Mouse (Mus musculus) ES-E14 (cell line): ENCODE data around the gene Sparc.

Experiments
- CHD2 ChIP-seq: IDR thresholded peaks from 2 replicates; pipeline ENCODE4 v1.6.1; 2014; ENCODE audit warnings: mild to moderate bottlenecking, low read depth, low read length, inconsistent platforms
- HCFC1 ChIP-seq: IDR thresholded peaks from 2 replicates; pipeline ENCODE4 v1.6.1; 2012; ENCODE audit warnings: low read length, inconsistent platforms, borderline replicate concordance; ENCODE audit not compliant: insufficient read depth
- MAFK ChIP-seq: IDR thresholded peaks from 2 replicates; pipeline ENCODE4 v1.6.1; 2014; ENCODE audit warnings: mild to moderate bottlenecking, low read depth, low read length, inconsistent platforms; ENCODE audit not compliant: insufficient read depth
- ZC3H11A ChIP-seq: IDR thresholded peaks from 2 replicates; pipeline ENCODE4 v1.6.1; 2012; ENCODE audit warnings: low read depth, mild to moderate bottlenecking, inconsistent platforms, low read length, borderline replicate concordance
- ZNF384 ChIP-seq: IDR thresholded peaks from 2 replicates; pipeline ENCODE4 v1.6.1; 2012; ENCODE audit warnings: low read depth, low read length, inconsistent platforms

GRCm38 (mm10) chr11:55468611-55469047 lies 45.6 kb upstream of the Sparc start:
- TF ChIP-seq ZC3H11A, result no peak
- TF ChIP-seq HCFC1, result no peak
- TF ChIP-seq ZNF384, result no peak
- TF ChIP-seq CHD2, result no peak
- peak; percentile 67 for TF ChIP-seq MAFK
